Mouse (Mus musculus): ENCODE data around the gene Crxos.

GRCm38 (mm10) chr7:15945211-15945610, 62.8 kb downstream of the Crxos start:
- TF ChIP-seq MYOD1 (IDR thresholded peaks at IDR 0.05; ENCODE audit: control insufficient read depth, insufficient read length, low read depth) (no peak), CTCF (IDR thresholded peaks at IDR 0.05; ENCODE audit: control insufficient read depth, insufficient read depth, insufficient read length) (no peak)

Measured in C2C12 (cell line).